Mouse (Mus musculus) CH12.LX (cell line): ENCODE results near the gene Krr1.

Experiments used
- CTCF ChIP-seq, 2 experiments: IDR thresholded peaks in 1 of 2; conservative IDR thresholded peaks in 1 of 2; 2 replicates each; pipeline ENCODE4 v1.5.1; 2011 to 2012; ENCODE audit warnings: low read depth in 2 of 2, low read length in 2 of 2, improper control_type of control experiment in 1 of 2, inconsistent platforms in 1 of 2, mild to moderate bottlenecking in 1 of 2, moderate library complexity in 1 of 2
- TCF12 ChIP-seq: IDR thresholded peaks from 2 replicates; pipeline ENCODE4 v1.6.1; 2014; ENCODE audit warnings: low read depth, mild to moderate bottlenecking, inconsistent platforms, low read length, improper control_type of control experiment

DNA sequence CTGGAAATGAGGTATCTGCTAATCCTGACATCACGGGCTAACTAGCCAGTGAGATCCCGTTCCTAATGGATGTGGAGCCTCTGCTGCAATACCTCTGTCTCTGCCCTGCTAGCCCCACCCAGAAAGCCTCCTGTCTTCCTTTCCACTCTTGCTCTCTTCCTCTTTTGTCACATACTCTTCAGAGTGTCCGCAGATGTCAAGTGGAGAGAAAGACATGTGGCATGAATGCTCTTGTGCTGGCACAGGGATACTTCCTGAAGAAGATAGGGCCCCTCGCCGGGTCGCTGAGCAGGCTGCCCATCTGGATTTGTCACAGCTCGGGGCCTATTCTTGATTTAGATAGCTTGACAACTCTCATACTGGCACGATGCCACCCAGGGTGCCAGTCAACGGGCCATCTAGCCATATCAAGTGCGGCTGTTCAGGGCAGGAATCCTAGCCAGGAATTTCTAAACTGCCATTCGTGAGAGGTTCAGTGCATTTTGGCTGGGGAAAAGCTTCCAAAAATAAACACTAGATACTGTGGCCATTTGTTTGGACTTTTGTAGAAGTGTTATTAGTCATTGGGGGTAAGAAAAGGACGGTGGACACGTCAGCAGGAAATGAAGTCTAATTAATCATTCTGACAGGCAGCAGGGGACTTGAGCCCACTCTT, 35.8 kb upstream of the Krr1 start:
- TF ChIP-seq CTCF (conservative IDR thresholded peaks at IDR 0.05 in 1 of 2, IDR thresholded peaks at IDR 0.05 in 1 of 2; ENCODE audit: low read depth in 2 of 2, low read length in 2 of 2) (no peak), TCF12 (no peak)
